Mouse (Mus musculus) gastrocnemius, adult 18-20 months (tissue): Measurements from ENCODE around the gene Gm3435. TPM values are rescaled to one million over a fixed set of nuclear protein-coding genes. Genes with fewer than 3 reads are reported as not detected.
"Not testable (repeated sequence)": the region's sequence is repeated elsewhere in the genome, so short reads cannot be mapped to it uniquely, and the experiment has no call there.

Source experiments
- DNase-seq: peaks from one replicate; pipeline ENCODE4 v3.0.0; 2021; ENCODE audit warnings: low spot score
- total RNA-seq, 2 experiments: library from RNA; stranded (reverse); gene quantifications; 2 replicates each; pipeline ENCODE4 v1.2.3; 2021

Gene Gm3435
- total RNA-seq, 2 experiments from 2014 or later: 1.9 to 2.3 TPM

- not testable (repeated sequence) for DNase-seq
Observed at GRCm38 (mm10) chr17:15031414-15031813, 21.4 kb downstream of the Gm3435 start.

GRCm38 (mm10) chr17:15040455-15040854 is 30.5 kb downstream of the Gm3435 start:
- DNase-seq: not testable (repeated sequence)

- not testable (repeated sequence) for DNase-seq
Observed at GRCm38 (mm10) chr17:15041175-15041729, 31.3 kb downstream of the Gm3435 start, which contains the start of the genes Ermard, Tcte3 and Gm3448. TSS of gene Ermard (plus strand) at chr17:15041208. TSS of gene Tcte3 (minus strand) at chr17:15041488. TSS of gene Gm3448 (minus strand) at chr17:15041537.

GRCm38 (mm10) chr17:15050338-15050737 is 40.4 kb downstream of the Gm3435 start:
- not testable (repeated sequence) for DNase-seq

GRCm38 (mm10) chr17:15052766-15053165 is 42.8 kb downstream of the Gm3435 start:
- not testable (repeated sequence) for DNase-seq

GRCm38 (mm10) chr17:15053183-15053828 is 43.3 kb downstream of the Gm3435 start:
- DNase-seq: not testable (repeated sequence)

- DNase-seq: not testable (repeated sequence)
Observed at GRCm38 (mm10) chr17:15053829-15054200, 43.8 kb downstream of the Gm3435 start.

- no peak for DNase-seq
Observed at GRCm38 (mm10) chr17:15055925-15056324, 45.9 kb downstream of the Gm3435 start.

GRCm38 (mm10) chr17:15058161-15058591 is 48.2 kb downstream of the Gm3435 start:
- DNase-seq: no peak

GRCm38 (mm10) chr17:15059646-15060045 is 49.7 kb downstream of the Gm3435 start:
- no peak for DNase-seq

GRCm38 (mm10) chr17:15060356-15060755 is 50.4 kb downstream of the Gm3435 start:
- DNase-seq: no peak

- DNase-seq: peak; percentile 75
Observed at GRCm38 (mm10) chr17:15065391-15066024, 55.5 kb downstream of the Gm3435 start.

- DNase-seq: no peak
Observed at GRCm38 (mm10) chr17:15066066-15066465, 56.1 kb downstream of the Gm3435 start.

- peak; percentile 31 for DNase-seq
Observed at GRCm38 (mm10) chr17:15066911-15067310, 56.9 kb downstream of the Gm3435 start.

GRCm38 (mm10) chr17:15068040-15068792 is 58.2 kb downstream of the Gm3435 start:
- DNase-seq: no peak

GRCm38 (mm10) chr17:15069124-15069523 is 59.1 kb downstream of the Gm3435 start:
- DNase-seq: no peak

Other genes with a start within 250 kb of the Gm3435 start
- gene Wdr27, start 67.0 kb upstream of the Gm3435 start, total RNA-seq: 1 to 10 TPM; 2.1 to 2.2 TPM
- gene 1600012H06Rik, start 67.0 kb upstream of the Gm3435 start, total RNA-seq: 1 to 10 TPM; 8.3 to 8.4 TPM
- 10 to 100 TPM; 49.9 to 51.1 TPM for gene Phf10, start 48.9 kb upstream of the Gm3435 start, total RNA-seq
- gene 9030025P20Rik, start 31.7 kb upstream of the Gm3435 start, total RNA-seq: 1 to 10 TPM; 1.7 to 3.5 TPM
- gene Gm3417, start 31.4 kb upstream of the Gm3435 start, total RNA-seq: not detected
- gene Ermard, start 31.0 kb downstream of the Gm3435 start, total RNA-seq: 10 to 100 TPM; 13.1 to 18.7 TPM
- gene Tcte3, start 31.3 kb downstream of the Gm3435 start, total RNA-seq: not detected
- gene Gm3448, start 31.4 kb downstream of the Gm3435 start, total RNA-seq: under 1 TPM; 0.57 to 0.98 TPM